Mouse (Mus musculus) spleen, postnatal 0 days (tissue): ENCODE data around the gene Cers3. TPM values are rescaled to one million over a fixed set of nuclear protein-coding genes. Genes with fewer than 3 reads are reported as not detected.

Experiments
- polyA plus RNA-seq: library from polyadenylated mRNA; unstranded; fragments of >200 nt; fragmentation: Nextera tagmentation; extraction: Ambion mirVana; gene quantifications from 2 replicates; pipeline ENCODE4 v1.2.1, GENCODE M21; 2015

Cers3 gene
- polyA plus RNA-seq, result 0.06 and 0.08 TPM in 2 replicates

GRCm38 (mm10) chr7:66743377-66743781 is at the start of gene Cers3:
Gene Cers3 (plus strand): TSS chr7:66743504.

GRCm38 (mm10) chr7:66839463-66840007 is 96.2 kb downstream of the Cers3 start, which contains the start of gene Adamts17:
Gene Adamts17 (plus strand): TSS chr7:66839735.

Other genes with a start within 250 kb of the Cers3 start
- 5.3 and 7.8 TPM in 2 replicates for gene Asb7, start 53.9 kb upstream of the Cers3 start, polyA plus RNA-seq
- gene Lins1, start 53.6 kb upstream of the Cers3 start, polyA plus RNA-seq, result 5.5 and 6.6 TPM in 2 replicates
- 2.0 and 2.6 TPM in 2 replicates for gene Adamts17, start 96.2 kb downstream of the Cers3 start, polyA plus RNA-seq